Mouse (Mus musculus): ENCODE data around the gene Fam122a. TPM values are rescaled to one million over a fixed set of nuclear protein-coding genes. Genes with fewer than 3 reads are reported as not detected.
A peak's percentile ranks its signal among the peaks of the same experiment; 100 is the strongest.

The Fam122a gene
- total RNA-seq, 2 experiments from 2014 or later, result 21.8 to 23.5 TPM

DNA sequence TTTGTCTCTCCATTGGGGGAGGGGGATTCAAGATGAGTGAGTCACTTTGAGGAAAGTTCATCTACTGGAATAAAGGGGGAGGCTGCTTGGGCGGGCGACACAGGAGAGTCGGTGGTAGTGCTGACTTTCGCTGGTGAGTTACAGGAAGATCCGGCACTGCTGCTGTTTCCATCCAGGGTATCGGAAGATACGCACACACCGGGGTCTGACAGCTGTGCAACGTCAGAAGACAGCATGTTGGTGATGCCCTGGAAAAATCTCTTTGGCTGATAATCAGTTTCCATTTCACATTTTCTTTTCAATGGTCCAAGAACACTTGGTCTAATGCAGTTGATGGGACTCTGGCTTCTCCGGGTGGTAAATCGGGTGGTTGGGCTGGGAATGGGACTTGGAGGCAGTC lies 695 bp downstream of the Fam122a start:
- Histone ChIP-seq H3K27ac (peak overlapping the region; percentile 96), H3K4me3 (peak overlapping the region; percentile 90)
- TF ChIP-seq CTCF (IDR thresholded peaks at IDR 0.05), result no peak
- intact Hi-C loops (cut with DNase I), result loop anchor here (5.0 to 10.0 kb wide), 2 partner anchors 174 to 488 kb away; partner anchors contain the start of gene Cbwd1
- peak; percentile 32 for DNase-seq

DNA sequence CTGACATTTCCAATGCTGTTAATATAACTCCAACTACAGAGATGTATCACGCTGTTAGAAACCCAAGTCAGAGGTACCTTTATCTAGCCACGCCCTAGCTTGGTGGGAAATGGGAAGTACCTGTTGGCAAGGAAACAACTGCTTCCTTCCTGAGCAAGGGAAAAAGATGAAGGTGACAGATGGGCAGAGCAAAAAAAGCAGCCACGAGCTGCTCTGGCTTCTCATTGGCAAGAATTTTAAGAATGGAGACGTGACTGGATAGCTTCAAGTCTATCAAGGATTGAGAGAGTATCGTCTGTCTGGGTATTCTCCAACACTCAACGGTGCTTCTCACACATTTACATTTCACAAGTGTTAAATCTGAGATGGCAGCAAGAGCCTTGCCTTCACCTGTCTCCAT lies 1.9 kb downstream of the Fam122a start:
- peak overlapping the region; percentile 90 for H3K4me3 ChIP-seq
- TF ChIP-seq CTCF (IDR thresholded peaks at IDR 0.05), result no peak
- intact Hi-C loops (cut with DNase I), result loop anchor here (5.0 to 10.0 kb wide), 2 partner anchors 173 to 490 kb away; partner anchors contain the start of gene Cbwd1
- H3K27ac ChIP-seq, result peak overlapping the region; percentile 35
- DNase-seq, result no peak

DNA sequence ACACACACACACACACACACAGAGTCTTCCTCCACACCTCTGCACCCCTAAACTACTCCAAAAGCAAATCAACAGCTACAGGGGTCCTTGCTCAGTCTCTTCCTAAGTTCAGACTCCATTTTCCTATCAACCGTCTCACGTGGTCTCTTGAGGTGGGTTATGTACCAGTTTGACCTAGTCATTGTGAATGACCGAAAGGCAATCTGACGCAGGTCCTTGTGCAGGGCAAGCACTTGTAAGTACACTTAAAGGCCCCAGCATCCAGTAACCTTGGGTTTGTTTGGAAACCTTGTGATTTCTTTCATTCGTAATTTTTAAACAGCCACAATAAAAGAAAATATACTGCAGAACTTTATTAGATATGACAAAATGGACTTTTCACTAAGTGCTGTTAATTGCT lies 4.6 kb downstream of the Fam122a start:
- Histone ChIP-seq H3K4me3 (no peak overlapping the region), H3K27ac (no peak overlapping the region)
- intact Hi-C loops (cut with DNase I), result loop anchor here (10.0 kb wide), 1 partner anchor 492 kb away; the partner anchor contains the start of gene Cbwd1
- no peak for DNase-seq
- no peak for TF ChIP-seq CTCF (IDR thresholded peaks at IDR 0.05)

DNA sequence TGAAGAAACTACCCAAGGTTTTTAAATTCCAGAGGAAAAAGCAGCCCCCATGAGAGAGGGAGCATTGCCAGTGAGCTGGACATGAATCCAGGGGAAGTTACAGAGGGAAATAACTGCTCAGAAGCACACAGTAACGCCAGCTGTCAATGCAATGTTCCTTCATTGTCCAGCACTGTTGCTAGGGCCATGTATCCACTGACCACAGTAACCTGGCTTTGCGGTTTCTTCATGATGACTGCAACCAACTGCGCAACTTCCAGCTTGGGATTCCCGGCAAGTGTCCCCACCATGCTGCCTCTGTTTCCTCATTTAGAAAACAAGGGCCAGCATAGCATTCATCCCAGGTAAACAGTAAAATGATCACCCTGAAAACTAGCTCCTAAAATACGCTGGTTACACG lies 5.6 kb downstream of the Fam122a start:
- intact Hi-C loops (cut with DNase I), result loop anchor here (10.0 kb wide), 1 partner anchor 493 kb away; the partner anchor contains the start of gene Cbwd1
- DNase-seq, result no peak
- TF ChIP-seq CTCF (IDR thresholded peaks at IDR 0.05), result no peak
- no peak overlapping the region for H3K27ac ChIP-seq
- H3K4me3 ChIP-seq, result no peak overlapping the region

DNA sequence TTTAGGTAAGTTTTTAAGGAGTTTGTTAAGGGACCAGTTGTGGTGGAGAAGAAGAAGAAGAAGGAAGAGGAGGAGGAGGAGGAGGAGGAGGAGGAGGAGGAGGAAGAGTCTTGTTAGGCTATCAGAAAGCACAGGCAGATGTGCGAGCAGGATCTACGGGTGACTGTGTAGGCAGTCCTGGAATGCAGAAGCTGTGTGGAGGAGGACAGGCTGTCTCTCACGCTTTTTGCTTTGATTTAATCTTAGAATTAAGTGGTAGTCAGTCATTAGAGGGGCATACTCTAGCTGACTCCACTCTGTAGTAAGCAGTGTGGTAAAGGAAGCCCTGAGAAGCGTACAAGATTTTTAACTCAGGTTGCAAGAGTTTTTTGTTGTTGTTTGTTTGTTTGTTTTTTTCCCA lies 7.9 kb downstream of the Fam122a start:
- DNase-seq, result no peak
- TF ChIP-seq CTCF (IDR thresholded peaks at IDR 0.05), result no peak
- no peak overlapping the region for H3K4me3 ChIP-seq
- H3K27ac ChIP-seq, result no peak overlapping the region
- intact Hi-C loops (cut with DNase I), result no loop called here

DNA sequence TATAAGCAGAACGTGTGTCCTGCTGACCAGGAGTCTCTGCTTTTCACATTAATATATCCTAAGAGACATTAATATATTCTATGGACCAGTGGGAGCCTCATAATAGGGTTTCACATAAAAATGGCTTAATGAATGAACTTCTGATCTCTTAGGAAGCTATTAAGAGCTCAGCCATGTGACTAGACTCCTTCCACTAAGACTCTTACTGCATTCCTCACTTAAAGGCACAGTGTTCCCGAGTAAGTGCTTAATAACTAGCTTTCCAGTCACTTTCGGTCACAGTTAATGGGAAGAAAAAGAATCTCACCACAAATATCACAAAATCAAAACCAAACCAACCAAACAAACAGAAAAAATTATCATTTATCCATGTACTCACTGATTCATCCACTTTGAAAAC lies 8.5 kb downstream of the Fam122a start:
- no peak overlapping the region for H3K4me3 ChIP-seq
- DNase-seq, result no peak
- intact Hi-C loops (cut with DNase I), result no loop called here
- no peak overlapping the region for H3K27ac ChIP-seq
- TF ChIP-seq CTCF (IDR thresholded peaks at IDR 0.05), result no peak

DNA sequence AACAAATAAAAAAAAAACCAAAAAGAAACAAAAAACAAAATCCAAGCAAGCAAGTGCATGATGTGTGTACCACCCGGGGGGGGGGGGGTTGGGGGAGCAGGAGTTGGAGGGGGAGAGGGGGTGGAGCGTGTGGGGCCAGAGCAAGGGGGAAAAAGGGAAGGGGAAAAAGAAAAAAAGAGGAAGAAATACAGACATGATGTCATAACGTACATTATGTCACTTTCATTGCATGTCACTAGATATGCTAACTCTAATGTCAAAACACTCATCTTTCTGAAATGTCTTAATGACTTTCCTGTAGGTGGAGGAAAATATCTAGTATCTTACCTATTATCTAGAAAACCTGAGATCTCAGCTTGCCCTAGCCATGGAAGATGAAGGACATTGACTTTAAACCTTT lies 14.1 kb downstream of the Fam122a start:
- no peak for TF ChIP-seq CTCF (IDR thresholded peaks at IDR 0.05)
- Histone ChIP-seq H3K4me3 (no peak overlapping the region), H3K27ac (peak overlapping the region; percentile 4; the same call in 1 of the 2 replicates)
- intact Hi-C loops (cut with DNase I), result no loop called here
- DNase-seq, result no peak

DNA sequence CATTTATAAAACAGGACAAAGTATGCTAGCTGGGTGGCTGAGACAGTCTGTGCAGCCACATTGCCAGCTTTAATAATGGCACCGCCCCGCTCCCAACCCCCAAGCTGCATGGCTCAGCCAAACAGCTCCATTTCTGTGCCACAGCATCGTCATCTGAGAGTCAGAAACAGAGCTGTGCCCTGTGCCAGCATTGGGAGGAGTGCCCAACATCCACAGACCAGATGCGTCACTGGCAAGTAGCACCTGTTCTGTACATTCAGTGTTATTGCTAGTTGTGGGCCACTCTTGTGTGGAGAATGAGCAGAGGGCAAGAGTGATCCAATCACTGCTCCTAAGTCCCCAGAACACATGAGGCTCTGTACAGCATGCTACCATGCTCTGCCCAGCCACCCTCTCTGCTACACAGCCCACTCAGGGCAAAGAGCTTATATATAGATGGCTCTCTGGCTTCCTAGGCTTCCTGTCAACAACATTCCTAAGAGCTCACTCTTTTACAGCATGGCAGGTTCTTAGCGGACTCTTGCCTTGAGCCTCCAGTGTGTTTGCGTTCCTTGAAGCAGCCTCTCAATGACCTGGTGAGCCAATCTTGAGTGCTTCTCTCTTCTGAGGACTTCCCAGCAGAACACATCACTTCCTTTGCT lies 20.4 kb downstream of the Fam122a start:
- intact Hi-C loops (cut with DNase I), result no loop called here
- H3K4me3 ChIP-seq, result no peak overlapping the region
- no peak for DNase-seq
- no peak for TF ChIP-seq CTCF (IDR thresholded peaks at IDR 0.05)
- H3K27ac ChIP-seq, result no peak overlapping the region

DNA sequence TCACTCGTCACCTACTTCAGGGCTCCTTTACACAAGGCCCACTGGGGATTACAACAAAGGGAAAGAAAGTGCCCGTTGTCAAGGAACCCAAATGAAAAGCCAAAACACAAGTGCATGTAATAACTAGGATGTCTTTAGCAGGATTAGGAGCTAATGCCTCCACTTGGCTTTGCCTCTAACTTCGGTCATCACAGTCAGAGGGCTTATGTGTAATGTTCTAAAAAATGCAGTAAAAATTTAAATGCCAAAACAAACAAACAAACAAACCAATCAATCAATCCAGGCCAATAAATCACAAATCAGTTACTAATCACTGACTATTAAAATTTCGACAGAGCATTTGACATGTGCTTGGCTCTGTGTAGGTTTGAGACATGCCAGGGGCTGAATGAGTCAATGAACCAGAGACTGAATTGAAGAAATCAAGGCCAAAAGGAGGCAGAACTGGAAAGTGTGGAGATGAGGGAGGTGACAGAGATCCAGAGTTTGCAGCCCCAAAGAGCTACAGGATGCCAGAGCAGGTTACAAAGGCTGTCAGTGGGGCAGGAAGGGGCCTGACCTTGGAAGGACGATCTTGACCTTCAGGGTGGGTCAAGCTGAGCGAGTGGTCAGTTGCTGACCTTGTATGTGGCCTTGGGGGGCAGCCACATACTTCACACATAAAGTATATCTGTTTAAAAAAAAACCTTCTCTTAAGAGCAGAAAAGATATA lies 21.8 kb downstream of the Fam122a start:
- TF ChIP-seq CTCF (IDR thresholded peaks at IDR 0.05), result no peak
- intact Hi-C loops (cut with DNase I), result no loop called here
- DNase-seq, result no peak
- Histone ChIP-seq H3K27ac (no peak overlapping the region), H3K4me3 (no peak overlapping the region)

DNA sequence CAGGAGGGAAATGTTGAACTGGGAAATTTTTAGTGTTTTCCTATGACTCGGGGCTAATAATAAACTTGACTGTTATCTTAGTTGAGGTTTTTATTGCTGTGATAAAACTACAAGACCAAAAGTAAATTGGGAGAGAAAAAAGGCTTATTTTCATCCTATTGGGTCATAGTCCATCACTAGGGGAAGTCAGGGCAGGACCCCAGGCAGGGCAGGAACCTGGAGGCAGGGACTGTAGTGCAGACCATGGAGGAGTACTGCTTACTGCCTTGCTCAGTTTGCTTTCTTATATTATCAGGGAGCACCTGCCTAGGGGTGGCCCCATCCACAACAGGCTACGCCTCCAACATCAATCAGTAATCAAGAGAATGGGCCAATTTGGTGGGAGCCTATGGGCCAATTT lies 22.7 kb downstream of the Fam122a start:
- intact Hi-C loops (cut with DNase I), result no loop called here
- no peak for TF ChIP-seq CTCF (IDR thresholded peaks at IDR 0.05)
- no peak overlapping the region for H3K4me3 ChIP-seq
- no peak for DNase-seq
- no peak overlapping the region for H3K27ac ChIP-seq

DNA sequence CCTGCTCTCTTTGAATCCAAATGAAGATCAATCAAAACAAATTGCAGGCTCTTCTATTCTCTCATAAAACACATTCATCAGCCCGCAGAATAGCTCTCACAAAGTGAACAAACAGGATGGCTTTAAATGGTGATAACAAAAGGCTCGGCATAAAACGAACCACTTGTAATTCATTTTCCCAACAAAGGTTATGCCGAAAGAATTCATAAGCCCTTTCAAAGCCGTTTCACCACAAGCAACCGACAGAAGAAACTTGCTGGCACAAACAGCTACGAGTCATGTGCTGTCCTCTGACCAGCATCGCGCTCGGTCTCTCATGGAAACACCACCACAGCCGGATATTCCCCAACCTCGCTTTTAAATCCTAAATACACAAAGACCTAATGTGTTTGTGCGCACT lies 23.8 kb downstream of the Fam122a start:
- H3K27ac ChIP-seq, result peak overlapping the region; percentile 20; the same call in 1 of the 2 replicates
- intact Hi-C loops (cut with DNase I), result no loop called here

DNA sequence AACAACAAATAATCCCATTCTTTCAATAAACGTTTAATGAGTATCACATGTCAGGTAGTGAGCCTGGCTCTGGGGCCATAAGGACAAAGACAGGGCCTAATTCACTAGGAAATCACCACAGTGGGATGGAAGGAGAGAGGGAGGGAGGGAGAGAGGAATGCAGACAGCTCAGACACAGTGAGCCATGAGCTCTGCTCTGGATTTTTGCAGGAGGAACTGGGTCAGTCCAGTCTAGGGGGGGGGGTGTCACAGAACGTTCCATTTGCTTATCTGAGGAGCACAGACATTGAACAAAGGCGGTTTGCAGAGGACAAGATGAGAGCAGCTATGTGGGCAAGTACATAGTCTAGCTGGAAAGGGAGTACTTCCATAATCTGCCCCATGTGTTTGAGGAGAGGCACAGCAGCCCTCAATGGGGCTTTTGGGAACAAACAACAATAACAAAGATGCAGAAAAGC lies 24.7 kb downstream of the Fam122a start:
- no peak for TF ChIP-seq CTCF (IDR thresholded peaks at IDR 0.05)
- Histone ChIP-seq H3K27ac (no peak overlapping the region), H3K4me3 (no peak overlapping the region)
- DNase-seq, result no peak
- intact Hi-C loops (cut with DNase I), result no loop called here

More for the DNA sequence above, 23.8 kb downstream of the Fam122a start:
- no peak for TF ChIP-seq CTCF (IDR thresholded peaks at IDR 0.05)
- no peak for DNase-seq
- H3K4me3 ChIP-seq, result no peak overlapping the region

DNA sequence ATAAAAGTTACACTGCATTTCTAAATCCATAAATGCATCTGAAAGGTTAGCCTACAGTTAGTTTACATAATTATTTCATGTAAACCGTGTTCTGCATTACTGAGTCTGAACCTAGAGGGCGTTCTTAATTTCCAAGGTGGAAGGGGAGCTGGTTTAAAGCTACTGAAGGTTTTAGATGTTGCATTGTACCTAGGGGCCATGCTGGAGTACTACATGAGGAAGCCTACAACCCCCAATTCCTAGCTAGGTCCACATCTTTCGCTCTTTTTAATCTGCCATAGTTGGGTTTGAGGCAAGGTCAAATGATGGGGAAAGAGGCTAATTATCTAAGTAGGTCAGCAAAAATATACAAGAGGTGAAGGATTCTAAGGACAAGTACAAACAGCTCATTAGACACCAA lies 25.5 kb downstream of the Fam122a start:
- no peak overlapping the region for H3K4me3 ChIP-seq
- no peak for TF ChIP-seq CTCF (IDR thresholded peaks at IDR 0.05)
- no peak for DNase-seq
- intact Hi-C loops (cut with DNase I), result no loop called here
- no peak overlapping the region for H3K27ac ChIP-seq
